Mouse (Mus musculus) layer of hippocampus, adult 18-20 months (tissue): ENCODE data around the gene Agpat4. TPM values are rescaled to one million over a fixed set of nuclear protein-coding genes. Genes with fewer than 3 reads are reported as not detected.
"Not testable (repeated sequence)": the region's sequence is repeated elsewhere in the genome, so short reads cannot be mapped to it uniquely, and the experiment has no call there.

Source experiments
- DNase-seq, 2 experiments: peaks; one replicate each; pipeline ENCODE4 v3.0.0; 2022; ENCODE audit warnings: low spot score in 2 of 2
- total RNA-seq, 2 experiments: library from RNA; stranded (reverse); gene quantifications; 2 replicates each; pipeline ENCODE4 v1.2.3; 2021

The Agpat4 gene
- total RNA-seq, 2 experiments from 2014 or later: 71.2 to 74.9 TPM

GRCm38 (mm10) chr17:12121226-12121794, 2.8 kb downstream of the Agpat4 start:
- no peak for DNase-seq

GRCm38 (mm10) chr17:12122262-12122661, 3.8 kb downstream of the Agpat4 start:
- DNase-seq: not testable (repeated sequence)

DNA sequence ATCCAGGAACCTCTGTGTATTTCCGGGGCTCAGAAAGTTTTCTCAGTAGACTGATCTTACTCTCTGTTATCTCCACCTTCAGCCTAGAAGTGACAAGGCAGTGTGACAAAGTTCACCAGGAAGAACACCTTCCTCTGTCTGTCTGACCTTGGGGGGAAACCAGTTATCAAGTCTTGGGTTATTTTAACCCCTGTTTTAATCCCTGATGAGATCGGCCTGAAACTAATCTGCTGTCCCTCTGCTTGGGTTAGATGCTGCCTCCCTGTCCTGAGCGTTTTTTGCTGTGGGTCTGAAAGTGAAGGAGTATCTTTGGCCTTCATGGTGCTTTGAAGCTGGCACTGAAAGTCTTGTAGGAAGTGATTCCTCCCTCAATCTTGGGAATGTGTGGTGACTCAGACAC, 4.7 kb downstream of the Agpat4 start:
- no peak for DNase-seq

DNA sequence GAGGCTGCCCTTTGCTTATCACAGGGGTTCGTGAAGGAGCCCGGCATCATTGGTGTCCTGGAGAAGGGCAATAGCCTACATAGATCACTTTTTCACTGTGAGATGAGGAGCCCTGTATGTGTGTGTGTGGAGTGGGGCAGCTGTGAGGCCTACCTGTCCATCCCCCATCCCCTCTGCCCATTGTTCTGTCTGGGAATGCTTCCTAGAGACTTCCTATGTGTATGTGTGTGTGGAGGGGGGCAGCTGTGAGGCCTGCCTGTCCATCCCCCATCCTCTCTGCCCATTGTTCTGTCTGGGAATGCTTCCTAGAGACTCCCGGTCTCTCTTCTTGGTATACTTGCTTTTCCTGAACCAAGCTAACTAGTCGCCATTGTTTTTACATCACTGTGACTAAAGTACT, 8.6 kb downstream of the Agpat4 start:
- no peak for DNase-seq

GRCm38 (mm10) chr17:12128976-12129375, 10.5 kb downstream of the Agpat4 start:
- DNase-seq: no peak

DNA sequence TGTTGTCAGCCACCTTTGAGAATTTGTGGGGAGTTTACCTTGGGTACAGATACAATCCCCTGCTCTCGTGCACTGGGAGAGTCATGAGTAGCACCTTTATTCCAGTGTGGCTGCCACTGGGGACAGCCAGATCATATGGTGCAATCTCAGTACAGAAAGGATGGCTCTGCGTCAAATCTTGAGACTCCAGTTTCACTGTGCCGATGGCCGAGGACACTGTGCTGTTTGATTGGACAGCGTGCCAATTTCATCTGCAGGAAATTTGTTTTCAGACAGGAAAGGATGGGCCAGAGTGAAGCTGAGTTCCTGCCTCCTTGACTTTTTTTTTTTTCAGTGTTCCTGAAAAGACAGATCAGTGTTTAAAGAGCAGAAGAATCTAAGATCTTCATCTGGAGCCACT, 12.7 kb downstream of the Agpat4 start:
- DNase-seq: no peak

DNA sequence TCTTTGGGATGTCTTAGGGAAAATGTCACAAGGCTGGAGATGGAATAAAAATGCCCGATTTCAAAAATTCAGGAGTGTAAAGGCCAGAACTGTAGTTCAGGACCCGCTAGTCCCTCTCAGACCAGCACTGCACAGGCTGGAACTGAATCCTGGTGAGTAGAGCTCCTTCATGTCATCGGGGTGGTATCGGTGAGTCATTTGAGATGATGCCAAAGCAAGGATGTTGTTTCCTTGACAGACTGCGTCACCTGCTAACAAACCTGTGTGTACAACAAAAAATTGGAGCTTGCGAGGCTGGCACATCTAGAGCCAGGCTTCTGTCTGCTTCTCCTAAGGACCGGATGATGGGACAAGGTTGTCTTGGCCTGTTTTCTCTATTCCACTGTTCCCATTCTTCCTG, 13.1 kb downstream of the Agpat4 start:
- DNase-seq: no peak

DNA sequence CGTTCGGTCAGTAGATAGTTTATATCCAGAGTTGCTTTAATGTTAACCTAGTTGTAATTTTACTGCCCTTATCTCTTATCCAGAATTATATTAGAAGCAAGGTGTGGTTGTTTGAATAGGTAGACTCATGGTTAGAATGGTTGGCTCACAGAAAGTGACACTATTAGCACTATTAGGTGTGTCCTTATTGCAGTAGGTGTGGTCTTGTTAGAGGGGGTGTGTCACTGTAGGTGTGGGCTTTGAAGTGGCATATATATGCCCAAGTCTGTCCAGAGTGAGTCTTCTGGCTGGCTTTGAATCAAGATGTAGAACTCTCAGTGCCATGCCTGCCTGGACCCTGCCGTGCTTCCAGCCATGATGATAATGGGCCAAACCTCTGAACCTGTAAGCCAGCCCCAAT, 14.4 kb downstream of the Agpat4 start:
- no peak for DNase-seq

- peak in 1 of 2 experiments; percentile 48 for DNase-seq
Observed at GRCm38 (mm10) chr17:12133985-12134384, 15.5 kb downstream of the Agpat4 start.

- no peak for DNase-seq
Observed at GRCm38 (mm10) chr17:12134975-12135633, 16.6 kb downstream of the Agpat4 start.

GRCm38 (mm10) chr17:12138355-12138754, 19.9 kb downstream of the Agpat4 start:
- no peak for DNase-seq

DNA sequence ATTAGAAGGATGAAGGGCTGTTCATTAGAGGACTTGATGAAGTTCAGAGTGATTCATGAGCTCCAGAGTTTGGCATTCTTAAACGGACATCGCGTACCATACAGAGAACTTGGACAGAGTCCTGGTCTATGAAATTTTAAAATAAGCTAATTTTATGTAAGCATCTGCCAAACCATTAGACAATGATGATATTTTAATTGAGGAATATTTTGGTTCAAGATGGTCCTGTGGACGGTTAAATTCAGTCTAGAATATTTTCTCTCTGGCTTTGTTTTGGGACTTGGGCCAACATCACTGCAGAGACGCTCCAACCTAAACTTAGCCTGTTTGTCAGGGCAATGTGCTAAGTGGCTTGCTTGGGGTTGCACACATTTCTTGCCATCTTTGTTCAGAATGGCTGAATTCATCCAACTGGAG, 25.5 kb downstream of the Agpat4 start:
- DNase-seq: peak in 1 of 2 experiments; percentile 60

DNA sequence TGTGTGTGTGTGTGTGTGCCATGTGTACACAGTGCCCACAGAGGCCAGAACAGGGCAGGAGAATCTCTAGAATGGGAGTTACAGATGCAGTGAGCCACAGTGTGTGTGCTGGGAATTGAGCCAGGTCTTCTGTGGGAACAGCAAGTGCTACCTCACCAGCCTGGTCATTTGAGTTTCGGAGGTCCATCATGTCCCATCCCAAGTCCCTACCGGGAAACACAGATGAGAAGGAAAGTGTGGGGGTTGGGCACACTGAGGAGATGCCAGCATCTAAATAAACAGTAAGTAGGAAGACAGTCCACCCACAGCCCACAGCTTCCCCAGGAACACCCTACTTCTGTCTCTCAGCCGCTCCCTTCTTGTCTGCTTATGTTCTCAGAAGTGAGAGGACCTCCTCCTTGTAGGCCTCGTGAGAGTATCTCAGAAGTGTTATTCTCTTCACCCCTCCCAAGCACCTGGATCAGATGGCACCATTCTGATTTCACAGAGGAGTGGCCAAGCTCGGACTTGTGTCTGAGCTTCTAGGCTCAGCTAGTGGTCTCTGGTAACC, 27.7 kb downstream of the Agpat4 start:
- DNase-seq: peak in 1 of 2 experiments; percentile 43

- DNase-seq: no peak
Observed at GRCm38 (mm10) chr17:12147830-12148229, 29.3 kb downstream of the Agpat4 start.

GRCm38 (mm10) chr17:12149232-12149861, 30.8 kb downstream of the Agpat4 start:
- no peak for DNase-seq

DNA sequence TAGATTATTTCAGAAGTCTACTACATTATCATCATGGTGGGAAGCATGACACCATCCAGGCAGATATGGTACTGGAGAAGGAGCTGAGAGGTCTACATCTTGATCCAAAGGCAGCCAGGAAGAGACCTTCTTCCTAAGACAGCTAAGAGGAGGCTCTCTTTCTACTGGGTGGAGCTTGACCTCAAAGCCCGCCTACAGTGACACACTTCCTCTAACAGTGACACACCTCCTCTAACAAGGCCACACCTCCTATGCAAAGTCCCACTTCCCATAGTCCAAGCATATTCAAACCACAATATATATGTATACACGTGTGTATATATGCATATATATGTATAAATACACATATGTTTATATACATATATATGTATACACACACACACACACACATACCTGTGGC, 32.5 kb downstream of the Agpat4 start:
- no peak for DNase-seq

DNA sequence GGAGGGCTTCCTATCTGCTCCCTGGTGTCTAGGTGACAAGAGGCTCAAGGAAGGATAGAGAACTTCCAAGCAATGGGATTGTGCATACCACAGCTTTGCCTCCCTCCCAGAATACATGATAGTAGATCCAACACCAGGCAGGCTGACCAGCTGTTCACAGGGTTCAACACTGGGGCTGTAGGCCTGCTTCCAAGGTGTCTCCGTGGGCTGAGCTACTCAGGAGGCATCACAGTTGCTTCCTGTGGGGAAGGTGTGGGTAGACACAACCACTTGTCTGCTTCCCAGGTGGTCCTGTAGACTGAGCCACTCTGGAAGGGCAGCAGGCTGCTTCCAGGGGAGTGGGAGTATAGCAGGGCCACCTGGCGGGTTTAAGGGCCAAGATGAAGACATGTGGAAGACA, 35.8 kb downstream of the Agpat4 start:
- DNase-seq: no peak

DNA sequence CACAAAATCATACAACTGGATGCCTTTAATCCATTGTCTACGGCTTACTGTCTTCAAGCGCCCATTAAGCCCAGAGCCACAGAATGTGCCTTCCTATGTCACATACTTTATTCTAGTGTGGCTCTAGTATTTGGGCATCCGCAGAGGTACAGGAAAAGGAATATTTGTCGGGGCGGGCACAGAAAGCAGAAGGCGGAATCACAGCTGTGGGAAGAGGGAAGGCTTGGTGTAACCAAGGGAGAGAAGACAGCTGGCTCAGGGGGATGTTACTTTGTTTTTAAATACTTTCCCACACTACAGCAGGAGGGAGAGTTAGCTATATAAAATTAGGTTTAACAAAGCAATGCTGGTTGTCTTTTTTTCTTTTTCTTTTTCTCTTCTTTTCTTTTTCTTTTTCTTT, 36.7 kb downstream of the Agpat4 start:
- DNase-seq: peak in 1 of 2 experiments; percentile 39

- no peak for DNase-seq
Observed at GRCm38 (mm10) chr17:12155872-12156271, 37.4 kb downstream of the Agpat4 start.

DNA sequence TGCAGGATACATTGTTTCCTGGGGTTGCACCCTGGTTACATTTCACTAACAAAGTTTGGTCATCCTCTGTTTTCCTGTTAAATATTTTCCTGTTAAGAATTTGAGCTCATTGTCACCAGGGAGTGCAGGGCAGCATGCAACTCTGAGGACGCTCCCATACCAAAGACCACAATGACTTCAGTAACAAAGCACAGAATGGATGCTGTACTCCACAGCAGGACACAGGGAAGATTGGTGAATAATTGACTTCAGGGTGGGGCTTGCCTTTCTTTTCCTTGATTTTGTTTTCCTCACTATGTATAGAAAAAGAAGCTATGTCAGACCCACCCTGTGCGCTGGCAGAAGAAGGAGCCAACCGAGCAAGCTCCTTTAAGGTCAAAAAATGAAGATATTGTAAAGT, 38.2 kb downstream of the Agpat4 start:
- DNase-seq: no peak

GRCm38 (mm10) chr17:12157203-12157602, 38.7 kb downstream of the Agpat4 start:
- no peak for DNase-seq
